Mouse (Mus musculus) layer of hippocampus, postnatal 36 days (tissue): Measurements from ENCODE around the gene Zfp286. TPM values are rescaled to one million over a fixed set of nuclear protein-coding genes. Genes with fewer than 3 reads are reported as not detected.
"Not testable (repeated sequence)": the region's sequence is repeated elsewhere in the genome, so short reads cannot be mapped to it uniquely, and the experiment has no call there.

Experiments used
- DNase-seq, 2 experiments: peaks; one replicate each; pipeline ENCODE4 v3.0.0; 2022
- total RNA-seq, 2 experiments: library from RNA; stranded (reverse); gene quantifications; 2 replicates each; pipeline ENCODE4 v1.2.3; 2021

The Zfp286 gene
- total RNA-seq, 2 experiments from 2014 or later = 22.0 to 24.2 TPM

GRCm38 (mm10) chr11:62789617-62789936 lies 315 bp upstream of the Zfp286 start:
- DNase-seq = no peak

- no peak for DNase-seq
Observed at GRCm38 (mm10) chr11:62776510-62776909, 12.8 kb downstream of the Zfp286 start.

- DNase-seq = no peak
Observed at GRCm38 (mm10) chr11:62760755-62761457, 28.4 kb downstream of the Zfp286 start.

GRCm38 (mm10) chr11:62758491-62758890 lies 30.8 kb downstream of the Zfp286 start:
- DNase-seq = no peak

GRCm38 (mm10) chr11:62757906-62758305 lies 31.4 kb downstream of the Zfp286 start:
- no peak for DNase-seq

- DNase-seq = no peak
Observed at GRCm38 (mm10) chr11:62757143-62757507, 32.1 kb downstream of the Zfp286 start.

- peak; percentile 87 to 88 for DNase-seq
Observed at GRCm38 (mm10) chr11:62756456-62757142, 32.7 kb downstream of the Zfp286 start.

- DNase-seq = no peak
Observed at GRCm38 (mm10) chr11:62752780-62753179, 36.5 kb downstream of the Zfp286 start, which contains the start of gene Gm10428. Gene Gm10428 (plus strand): TSS chr11:62753100.

GRCm38 (mm10) chr11:62752191-62752590 lies 37.1 kb downstream of the Zfp286 start:
- DNase-seq = no peak

- DNase-seq = not testable (repeated sequence)
Observed at GRCm38 (mm10) chr11:62749445-62749844, 39.8 kb downstream of the Zfp286 start.

- no peak for DNase-seq
Observed at GRCm38 (mm10) chr11:62748062-62748461, 41.2 kb downstream of the Zfp286 start.

GRCm38 (mm10) chr11:62747227-62747626 lies 42.0 kb downstream of the Zfp286 start:
- no peak for DNase-seq

- peak; percentile 60 to 63 for DNase-seq
Observed at GRCm38 (mm10) chr11:62746001-62746533, 43.2 kb downstream of the Zfp286 start.

GRCm38 (mm10) chr11:62744103-62744502 lies 45.2 kb downstream of the Zfp286 start:
- DNase-seq = peak; percentile 40 to 50

GRCm38 (mm10) chr11:62742261-62742957 lies 46.9 kb downstream of the Zfp286 start:
- no peak for DNase-seq

- DNase-seq = no peak
Observed at GRCm38 (mm10) chr11:62741186-62741585, 48.1 kb downstream of the Zfp286 start.

- no peak for DNase-seq
Observed at GRCm38 (mm10) chr11:62732665-62733064, 56.6 kb downstream of the Zfp286 start.

GRCm38 (mm10) chr11:62732022-62732387 lies 57.3 kb downstream of the Zfp286 start:
- no peak for DNase-seq

GRCm38 (mm10) chr11:62731311-62732021 lies 57.8 kb downstream of the Zfp286 start, which contains the start of gene Zfp287:
Gene Zfp287 (minus strand): TSS chr11:62731905.
- peak; percentile 91 to 93 for DNase-seq

GRCm38 (mm10) chr11:62728276-62728675 lies 61.0 kb downstream of the Zfp286 start:
- DNase-seq = no peak

GRCm38 (mm10) chr11:62710657-62711056 lies 78.6 kb downstream of the Zfp286 start:
- no peak for DNase-seq

GRCm38 (mm10) chr11:62708252-62708651 lies 81.0 kb downstream of the Zfp286 start:
- no peak for DNase-seq

GRCm38 (mm10) chr11:62706141-62706540 lies 83.1 kb downstream of the Zfp286 start:
- DNase-seq = no peak
